Mouse (Mus musculus) testis, adult 2 months (tissue): Measurements from ENCODE around the gene Ubc.

Experiments
- CTCF ChIP-seq: fragments of 200-500 bp; IDR thresholded peaks from 2 replicates; pipeline ENCODE4 v1.5.1; 2012; ENCODE audit warnings: low read depth, mild to moderate bottlenecking, inconsistent platforms, low read length, moderate library complexity; ENCODE audit not compliant: control insufficient read depth, insufficient read depth, insufficient replicate concordance
- POLR2A ChIP-seq: fragments of 200-500 bp; IDR thresholded peaks from 2 replicates; pipeline ENCODE4 v1.6.1; 2012; ENCODE audit warnings: low read depth, mild to moderate bottlenecking, inconsistent platforms, low read length, moderate library complexity; ENCODE audit not compliant: control insufficient read depth

- no peak for TF ChIP-seq POLR2A
- TF ChIP-seq CTCF = no peak
Observed at GRCm38 (mm10) chr5:125385215-125385940, 4.6 kb downstream of the Ubc start.
